Mouse (Mus musculus) CH12.LX (cell line): Measurements from ENCODE around the gene Lrrc23. TPM values are rescaled to one million over a fixed set of nuclear protein-coding genes. Genes with fewer than 3 reads are reported as not detected.

Experiments used
- DNase-seq: peaks from one replicate; pipeline ENCODE4 v3.0.0-alpha.2; 2013; ENCODE audit errors: extremely low read depth
- H3K27ac ChIP-seq: 2 replicates; pipeline ENCODE4 v1.5.1; 2012; ENCODE audit warnings: low read depth, mild to moderate bottlenecking, control low read depth, moderate library complexity; ENCODE audit not compliant: insufficient read depth
- H3K27me3 ChIP-seq: replicated peaks from 2 replicates; pipeline ENCODE3; 2012; ENCODE audit warnings: inconsistent platforms
- H3K36me3 ChIP-seq, 2 experiments: replicated peaks in 1 of 2; 2 replicates each; pipeline versions ENCODE3 to v1.6.1; 2012; ENCODE audit warnings: inconsistent platforms in 1 of 2, low read length in 1 of 2, mild to moderate bottlenecking in 1 of 2, mixed read lengths in 1 of 2, moderate library complexity in 1 of 2; ENCODE audit not compliant: control insufficient read depth in 1 of 2, insufficient read depth in 1 of 2
- H3K4me1 ChIP-seq, 2 experiments: 2 replicates each; pipeline ENCODE4 v1.6.1; 2012; ENCODE audit warnings: inconsistent platforms in 1 of 2, moderate library complexity in 1 of 2; ENCODE audit not compliant: insufficient read depth in 2 of 2, control insufficient read depth in 1 of 2
- H3K4me2 ChIP-seq: 2 replicates; pipeline ENCODE4 v1.6.1; 2012; ENCODE audit warnings: low read depth, mild to moderate bottlenecking, control low read depth; ENCODE audit not compliant: poor library complexity, insufficient read depth, severe bottlenecking
- H3K4me3 ChIP-seq, 3 experiments: fragments of 150-350 bp in 1 of 3; sonication (generic) in 1 of 3; replicated peaks in 1 of 3; 2 replicates each; pipeline versions ENCODE3 to v1.5.1; 2011 to 2012; ENCODE audit warnings: low read depth in 2 of 3, low read length in 2 of 3, mild to moderate bottlenecking in 2 of 3, moderate library complexity in 2 of 3, control low read depth in 1 of 3, improper control_type of control experiment in 1 of 3, inconsistent platforms in 1 of 3, mixed read lengths in 1 of 3; ENCODE audit not compliant: poor library complexity in 1 of 3
- H3K79me2 ChIP-seq: replicated peaks from 2 replicates; pipeline ENCODE4 v1.6.1; 2012; ENCODE audit warnings: mild to moderate bottlenecking, moderate library complexity; ENCODE audit not compliant: control insufficient read depth, poor library complexity, insufficient read depth, severe bottlenecking; ENCODE audit errors: extremely low read depth
- H3K9ac ChIP-seq: 2 replicates; pipeline ENCODE4 v1.6.1; 2012; ENCODE audit warnings: low read depth, mild to moderate bottlenecking, control low read depth, moderate library complexity; ENCODE audit not compliant: insufficient read depth
- H3K9me3 ChIP-seq: replicated peaks from 2 replicates; pipeline ENCODE3; 2012; ENCODE audit warnings: low read length, inconsistent platforms, mixed read lengths
- BHLHE40 ChIP-seq: IDR thresholded peaks from 2 replicates; pipeline ENCODE4 v1.6.1; 2011; ENCODE audit warnings: mild to moderate bottlenecking, low read depth, low read length, improper control_type of control experiment
- CHD1 ChIP-seq: IDR thresholded peaks from 2 replicates; pipeline ENCODE4 v1.6.1; 2012; ENCODE audit warnings: low read depth, low read length, improper control_type of control experiment, inconsistent platforms
- CTCF ChIP-seq, 2 experiments: IDR thresholded peaks in 1 of 2; conservative IDR thresholded peaks in 1 of 2; 2 replicates each; pipeline ENCODE4 v1.5.1; 2011 to 2012; ENCODE audit warnings: low read depth in 2 of 2, low read length in 2 of 2, improper control_type of control experiment in 1 of 2, inconsistent platforms in 1 of 2, mild to moderate bottlenecking in 1 of 2, moderate library complexity in 1 of 2
- ETS1 ChIP-seq: conservative IDR thresholded peaks from 2 replicates; pipeline ENCODE4 v1.6.1; 2012; ENCODE audit warnings: low read depth, mild to moderate bottlenecking, inconsistent platforms, low read length, improper control_type of control experiment, moderate library complexity
- GABPA ChIP-seq: IDR thresholded peaks from 2 replicates; pipeline ENCODE4 v1.6.1; 2012; ENCODE audit warnings: low read depth, low read length, improper control_type of control experiment, inconsistent platforms; ENCODE audit not compliant: insufficient replicate concordance
- HCFC1 ChIP-seq: IDR thresholded peaks from 2 replicates; pipeline ENCODE4 v1.6.1; 2012; ENCODE audit warnings: low read depth, mild to moderate bottlenecking, inconsistent platforms, low read length, improper control_type of control experiment
- IRF4 ChIP-seq: IDR thresholded peaks from 2 replicates; pipeline ENCODE4 v1.6.1; 2014; ENCODE audit warnings: low read depth, mild to moderate bottlenecking, inconsistent platforms, low read length, improper control_type of control experiment
- KAT2A ChIP-seq: IDR thresholded peaks from 2 replicates; pipeline ENCODE4 v1.6.1; 2012; ENCODE audit warnings: low read length, improper control_type of control experiment, inconsistent platforms; ENCODE audit not compliant: insufficient replicate concordance
- MXI1 ChIP-seq: IDR thresholded peaks from 2 replicates; pipeline ENCODE4 v1.6.1; 2011; ENCODE audit warnings: mild to moderate bottlenecking, low read depth, low read length, improper control_type of control experiment
- NELFE ChIP-seq: IDR thresholded peaks from 2 replicates; pipeline ENCODE4 v1.6.1; 2011; ENCODE audit warnings: low read depth, low read length, improper control_type of control experiment
- PAX5 ChIP-seq: IDR thresholded peaks from 2 replicates; pipeline ENCODE4 v1.6.1; 2012; ENCODE audit warnings: low read length, inconsistent platforms, mixed read lengths
- USF1 ChIP-seq: IDR thresholded peaks from 2 replicates; pipeline ENCODE4 v1.6.1; 2014; ENCODE audit warnings: low read depth, mild to moderate bottlenecking, inconsistent platforms, low read length, improper control_type of control experiment
- ZC3H11A ChIP-seq: IDR thresholded peaks from 2 replicates; pipeline ENCODE4 v1.6.1; 2012; ENCODE audit warnings: low read depth, mild to moderate bottlenecking, inconsistent platforms, low read length, improper control_type of control experiment
- ZKSCAN1 ChIP-seq: IDR thresholded peaks from 2 replicates; pipeline ENCODE4 v1.6.1; 2012; ENCODE audit warnings: low read depth, inconsistent platforms, low read length, improper control_type of control experiment, borderline replicate concordance
- ZMIZ1 ChIP-seq: IDR thresholded peaks from 2 replicates; pipeline ENCODE4 v1.6.1; 2012; ENCODE audit warnings: low read depth, mild to moderate bottlenecking, inconsistent platforms, low read length, improper control_type of control experiment
- ZNF384 ChIP-seq: IDR thresholded peaks from 2 replicates; pipeline ENCODE4 v1.6.1; 2012; ENCODE audit warnings: low read depth, low read length, improper control_type of control experiment, inconsistent platforms
- dilution Hi-C: fragments of 300-500 bp; cut with MboI; formaldehyde crosslinking; loops from 2 replicates; pipeline ENCODE4 v1.14.3; 2020; ENCODE audit warnings: low sequenced_read_pairs; ENCODE audit not compliant: extremely low pct_unique_long_range_greater_than_20kb, extremely low pct_ligation_motif_present
- in situ Hi-C: fragments of 300-500 bp; cut with MboI; formaldehyde crosslinking; loops from 3 replicates; pipeline ENCODE4 v1.14.3; 2019; ENCODE audit warnings: low sequenced_read_pairs, low pct_ligation_motif_present, low pct_unique_long_range_greater_than_20kb, mixed read lengths
- polyA plus RNA-seq: library from polyadenylated mRNA; unstranded; fragments of >175 nt; gene quantifications from 2 replicates; pipeline ENCODE4 v1.2.1, GENCODE M21; 2012; ENCODE audit warnings: low read depth; ENCODE audit not compliant: insufficient read length
- total RNA-seq, 2 experiments: library from RNA; depleted of rRNA; stranded (reverse); fragments of 300-350 nt in 1 of 2; fragments of >200 nt in 1 of 2; gene quantifications; 2 replicates each; pipeline ENCODE4 v1.2.3; 2012 to 2014

The Lrrc23 gene
- total and polyA plus RNA-seq, 3 experiments: 0.20 TPM; not detected in 2

- H3K4me2 ChIP-seq: no peak overlapping the region
- DNase-seq: no peak
- H3K27ac ChIP-seq: no peak overlapping the region
- no peak overlapping the region for H3K9ac ChIP-seq
- peaks cover 0 to 11% of the 10 kb centered on the region in 2 experiments for H3K36me3 ChIP-seq
- H3K4me1 ChIP-seq: peaks cover 3 to 13% of the 10 kb centered on the region in 2 experiments; a peak in 3 of 4 replicates
- dilution Hi-C loops (no loop called here), in situ Hi-C loops (no loop called here)
- no peaks in the 10 kb centered on the region for H3K9me3 ChIP-seq
- TF ChIP-seq KAT2A (no peak), CHD1 (no peak), ZC3H11A (no peak), BHLHE40 (no peak)
- H3K27me3 ChIP-seq: no peaks in the 10 kb centered on the region
- no peaks in the 10 kb centered on the region for H3K79me2 ChIP-seq
- H3K4me3 ChIP-seq: no peak overlapping the region
These were observed 12.4 kb upstream of the Lrrc23 start for GRCm38 (mm10) chr6:124791911-124792310.

DNA sequence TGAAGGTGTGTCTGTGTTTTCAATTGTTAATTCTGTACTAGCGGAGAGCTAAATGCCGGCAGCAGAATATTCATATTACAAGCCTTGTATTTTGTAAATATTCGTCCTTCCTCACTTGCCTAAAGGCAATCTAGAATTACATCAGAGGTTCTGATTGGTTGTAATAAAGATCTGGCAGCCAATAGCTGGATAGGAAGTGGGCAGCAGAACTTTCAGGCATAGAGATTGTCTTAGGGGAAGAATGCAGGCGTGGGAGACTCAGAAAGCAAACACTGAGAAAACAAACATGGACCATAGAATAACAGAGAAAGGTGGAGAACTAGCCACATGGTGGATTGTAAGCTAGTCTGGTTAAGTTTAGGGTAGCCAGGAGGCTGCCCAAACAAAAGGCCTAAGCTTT is 10.6 kb upstream of the Lrrc23 start:
- Histone ChIP-seq H3K9ac (no peak overlapping the region), H3K9me3 (no peaks in the 10 kb centered on the region), H3K27ac (no peak overlapping the region), H3K4me3 (no peak overlapping the region), H3K4me1 (peaks cover 6 to 18% of the 10 kb centered on the region in 2 experiments; a peak in 3 of 4 replicates), H3K4me2 (no peak overlapping the region), H3K36me3 (peaks cover 0 to 11% of the 10 kb centered on the region in 2 experiments), H3K79me2 (no peaks in the 10 kb centered on the region), H3K27me3 (no peaks in the 10 kb centered on the region)
- DNase-seq: no peak
- dilution Hi-C loops: no loop called here
- no peak for TF ChIP-seq ZMIZ1
- no peak for TF ChIP-seq PAX5
- no peak for TF ChIP-seq NELFE
- TF ChIP-seq CTCF (conservative IDR thresholded peaks at IDR 0.05 in 1 of 2, IDR thresholded peaks at IDR 0.05 in 1 of 2; ENCODE audit: low read depth in 2 of 2, low read length in 2 of 2): no peak
- TF ChIP-seq HCFC1: no peak
- no peak for TF ChIP-seq MXI1
- TF ChIP-seq USF1: no peak
- TF ChIP-seq ZNF384: no peak
- no peak for TF ChIP-seq ETS1
- no peak for TF ChIP-seq IRF4
- TF ChIP-seq ZKSCAN1: no peak
- no peak for TF ChIP-seq CHD1
- no peak for TF ChIP-seq GABPA
- in situ Hi-C loops: no loop called here
